Mouse (Mus musculus) embryo, embryonic 11 days (tissue): ENCODE data around the gene Nr1h4.

ENCODE experiments used
- DNase-seq: peaks from one replicate; pipeline ENCODE4 v3.0.0-alpha.2; 2015

Nr1h4 gene

DNA sequence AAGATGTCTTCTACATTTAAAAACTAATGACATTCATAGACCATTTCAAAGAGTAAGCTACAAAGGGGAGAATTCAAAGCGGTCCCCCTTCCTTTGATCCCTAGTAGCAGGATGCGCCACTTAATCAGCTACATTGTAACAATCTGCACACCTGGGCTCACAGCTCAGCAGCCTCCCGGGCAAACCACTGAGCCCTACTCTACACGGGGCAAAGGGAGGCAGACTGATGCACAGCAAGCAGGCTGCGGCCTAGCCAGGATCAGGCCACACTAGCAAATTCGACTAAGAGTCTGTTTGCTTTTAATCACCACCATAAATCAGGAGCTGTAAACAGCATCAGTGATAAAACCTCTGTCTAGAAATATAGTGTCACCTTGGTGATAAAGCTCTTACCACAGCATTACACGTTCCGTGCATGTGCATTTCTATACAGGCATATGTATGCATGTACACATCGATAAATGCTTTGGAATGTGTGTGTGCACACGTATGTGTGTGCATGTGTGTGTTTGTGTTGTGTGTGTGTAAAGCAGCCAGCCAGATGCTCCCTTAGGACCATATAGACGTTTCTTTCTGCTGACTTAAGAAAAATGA is 108.5 kb downstream of the Nr1h4 start:
- no peak for DNase-seq

DNA sequence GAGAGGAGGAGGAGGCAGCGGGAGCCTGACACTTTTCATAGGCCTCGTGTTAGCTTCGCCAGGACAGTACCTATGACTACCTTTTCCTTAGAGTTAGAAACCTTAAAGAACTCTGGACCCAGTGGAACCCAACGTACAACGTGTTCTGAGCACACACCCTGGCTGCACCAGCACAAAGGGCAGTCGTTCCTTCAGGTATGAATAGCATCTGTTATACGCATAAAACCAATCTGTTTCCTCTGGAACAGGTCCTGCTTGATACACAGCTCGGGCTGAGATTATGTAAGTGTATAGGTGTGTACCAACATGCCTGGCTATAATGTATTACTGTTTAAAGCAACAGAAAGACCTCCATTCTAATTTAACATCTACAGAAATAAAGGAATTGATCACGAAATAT is 109.2 kb downstream of the Nr1h4 start:
- DNase-seq, result no peak

DNA sequence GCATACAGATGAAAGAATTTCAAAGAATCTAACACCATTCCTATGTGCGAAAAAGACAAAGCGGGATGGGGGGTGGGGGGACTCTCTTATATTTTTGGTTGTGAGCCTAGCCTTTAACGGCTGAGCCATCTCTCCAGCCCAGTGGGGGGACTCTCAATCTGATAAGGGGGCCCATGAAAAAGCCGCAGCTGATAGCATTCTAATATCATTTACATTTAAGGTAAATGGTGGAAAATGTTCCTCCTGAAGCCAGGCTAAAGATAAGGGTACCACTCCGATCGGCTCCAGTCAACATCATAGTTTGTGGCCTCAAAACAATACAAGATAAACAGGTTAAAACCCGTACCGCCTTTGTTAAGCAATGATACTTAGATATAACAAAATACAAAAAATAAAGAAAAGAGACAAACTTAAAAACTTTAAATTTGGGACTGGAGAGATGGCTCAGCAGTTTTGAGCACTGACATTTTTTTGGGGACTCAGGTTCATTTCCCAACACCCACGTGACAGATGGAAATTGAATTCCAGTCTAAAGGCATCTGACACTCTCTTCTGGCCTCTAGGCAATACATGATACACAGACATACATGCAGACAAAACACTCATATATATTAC is 110.1 kb downstream of the Nr1h4 start:
- no peak for DNase-seq

DNA sequence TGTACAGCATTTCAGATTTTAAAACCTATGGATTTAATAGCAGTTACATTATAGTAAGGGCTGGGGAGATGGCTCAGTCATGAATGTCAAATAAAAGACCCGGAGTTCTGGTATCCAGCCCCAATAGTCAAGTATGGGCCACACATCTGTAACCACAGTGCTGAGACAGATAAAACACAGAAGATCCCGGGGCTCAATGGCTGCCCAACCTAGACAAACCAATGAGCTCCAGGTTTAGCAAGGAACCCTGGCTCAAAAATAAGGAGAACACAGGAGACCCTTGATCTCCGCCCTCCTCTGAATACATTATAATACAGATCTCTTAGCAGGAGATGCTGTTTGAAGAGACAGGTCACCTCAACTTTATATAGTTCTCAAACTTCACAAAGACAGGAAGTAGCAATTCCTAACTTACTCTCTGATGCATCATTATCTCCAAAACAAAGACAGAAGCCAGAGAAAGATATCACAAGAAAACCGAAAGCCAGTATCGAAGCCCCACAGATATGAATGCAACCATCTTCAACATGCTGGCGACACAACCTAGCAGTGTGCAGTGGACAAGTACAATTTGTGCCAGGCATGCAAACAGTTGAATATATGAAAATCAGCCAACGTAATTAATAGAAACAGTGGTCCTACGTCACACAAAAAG is 110.8 kb downstream of the Nr1h4 start:
- no peak for DNase-seq

DNA sequence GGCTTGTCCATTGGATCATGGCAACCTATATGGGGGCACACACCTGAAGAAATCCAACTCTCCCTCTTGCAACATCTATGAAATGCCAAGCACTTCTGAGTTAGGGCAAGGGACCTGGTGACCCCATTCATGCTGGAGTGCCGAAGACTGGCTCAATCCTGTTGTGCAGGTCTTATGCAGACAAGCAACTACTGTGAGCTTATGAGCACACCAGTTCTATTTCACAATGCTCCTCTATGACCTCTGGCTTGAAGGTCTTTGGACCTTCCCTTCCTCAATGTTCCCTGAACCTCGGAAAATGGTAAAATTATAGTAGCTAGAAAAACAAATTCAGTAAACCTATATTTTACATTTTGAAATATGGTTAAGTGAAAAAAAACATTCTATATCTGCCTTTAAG is 115.4 kb downstream of the Nr1h4 start:
- DNase-seq, result no peak

DNA sequence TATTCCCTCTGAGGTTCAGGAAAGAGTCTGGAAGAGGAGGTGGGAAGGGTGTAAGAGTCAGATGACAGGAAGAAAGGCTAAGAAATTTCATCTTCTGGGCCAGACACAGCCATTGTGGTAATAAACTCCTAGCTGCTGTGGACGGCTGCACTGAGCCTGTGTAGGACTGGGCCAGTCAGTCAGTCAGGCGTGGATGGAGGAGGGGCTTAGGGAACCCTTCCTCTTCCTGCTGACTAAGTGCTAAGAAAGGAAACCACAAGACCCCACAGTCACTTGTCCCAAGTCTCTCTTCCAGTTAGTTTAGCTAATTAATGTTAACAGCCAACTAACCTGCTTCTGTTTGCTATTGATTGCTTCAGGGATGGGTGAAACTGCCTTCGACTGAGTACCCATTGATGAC is 117.9 kb downstream of the Nr1h4 start:
- no peak for DNase-seq

DNA sequence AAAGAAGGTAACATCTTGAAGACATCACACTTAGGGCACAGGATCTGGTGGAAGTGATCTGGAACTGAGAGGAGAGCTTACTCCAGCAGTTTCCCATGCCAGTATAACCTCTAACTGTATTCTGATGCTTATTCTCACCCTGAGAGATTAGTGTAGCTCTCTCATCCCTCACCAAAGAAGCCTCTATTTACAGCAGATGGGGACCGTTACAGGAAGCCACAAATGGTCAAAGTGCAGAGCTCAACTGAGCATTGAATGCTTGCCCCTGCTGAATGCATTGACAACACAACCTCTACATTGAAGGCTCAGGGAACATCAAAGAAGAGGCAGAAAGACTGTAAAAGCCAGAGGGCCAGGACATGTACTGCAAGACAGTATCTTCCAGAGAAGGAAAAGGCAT is 125.8 kb downstream of the Nr1h4 start:
- no peak for DNase-seq

DNA sequence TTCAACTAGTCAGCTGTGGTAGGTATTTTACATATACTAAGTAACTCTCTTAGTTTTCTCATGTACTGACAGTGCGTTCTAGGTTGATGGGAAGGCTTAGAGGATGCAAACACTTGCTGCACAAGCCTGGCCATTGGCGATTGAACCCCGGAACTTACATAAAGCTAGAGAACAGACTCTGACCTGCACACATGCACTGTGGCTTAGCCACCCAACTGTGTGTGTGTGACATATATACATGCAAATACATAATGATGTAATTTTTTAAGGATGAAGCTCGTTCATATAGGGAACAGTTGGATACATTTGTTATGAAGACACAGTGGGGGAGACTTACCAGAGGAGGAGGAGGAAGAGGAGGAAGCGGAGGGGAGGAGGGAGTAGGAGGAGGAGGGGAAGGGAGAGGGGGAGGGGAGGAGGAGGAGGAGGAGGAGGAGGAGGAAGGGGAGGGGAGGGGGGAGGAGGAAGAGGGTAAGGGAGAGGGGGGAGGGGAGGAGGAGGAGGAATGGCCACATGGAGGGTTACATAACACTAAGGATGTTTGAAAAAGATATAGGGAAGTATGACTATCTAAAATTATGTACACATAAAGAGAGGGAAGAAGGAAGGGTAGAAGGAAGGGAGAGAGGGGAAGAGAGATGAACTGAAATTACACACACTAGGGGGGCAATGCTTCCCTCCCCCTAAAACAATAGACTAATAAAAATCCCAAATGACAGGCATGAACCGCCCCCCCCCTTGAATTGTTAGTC is 126.5 kb downstream of the Nr1h4 start:
- no peak for DNase-seq

DNA sequence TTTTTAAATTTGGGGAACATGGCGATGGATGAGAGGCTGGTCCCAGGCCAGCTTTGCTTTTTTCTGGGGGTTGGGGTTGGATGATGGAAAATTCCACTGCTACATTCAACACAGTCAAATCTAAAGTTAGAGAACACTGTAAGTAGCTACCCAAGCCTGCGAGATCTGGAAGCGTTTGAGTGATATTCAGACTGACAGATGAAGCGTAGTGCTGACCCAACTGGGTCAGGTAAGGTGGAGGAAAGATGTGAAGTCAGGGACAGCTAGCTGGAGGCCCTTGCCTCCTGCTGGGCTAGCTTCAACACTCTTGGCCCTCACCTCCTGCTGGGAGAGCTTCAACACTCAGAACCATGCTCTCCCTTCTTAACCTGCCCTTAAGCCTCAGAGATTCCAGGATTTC is 128.4 kb downstream of the Nr1h4 start:
- no peak for DNase-seq
